Comparison of ENCODE assay signal across 17 mouse cellular contexts in the genomic region with DNA sequence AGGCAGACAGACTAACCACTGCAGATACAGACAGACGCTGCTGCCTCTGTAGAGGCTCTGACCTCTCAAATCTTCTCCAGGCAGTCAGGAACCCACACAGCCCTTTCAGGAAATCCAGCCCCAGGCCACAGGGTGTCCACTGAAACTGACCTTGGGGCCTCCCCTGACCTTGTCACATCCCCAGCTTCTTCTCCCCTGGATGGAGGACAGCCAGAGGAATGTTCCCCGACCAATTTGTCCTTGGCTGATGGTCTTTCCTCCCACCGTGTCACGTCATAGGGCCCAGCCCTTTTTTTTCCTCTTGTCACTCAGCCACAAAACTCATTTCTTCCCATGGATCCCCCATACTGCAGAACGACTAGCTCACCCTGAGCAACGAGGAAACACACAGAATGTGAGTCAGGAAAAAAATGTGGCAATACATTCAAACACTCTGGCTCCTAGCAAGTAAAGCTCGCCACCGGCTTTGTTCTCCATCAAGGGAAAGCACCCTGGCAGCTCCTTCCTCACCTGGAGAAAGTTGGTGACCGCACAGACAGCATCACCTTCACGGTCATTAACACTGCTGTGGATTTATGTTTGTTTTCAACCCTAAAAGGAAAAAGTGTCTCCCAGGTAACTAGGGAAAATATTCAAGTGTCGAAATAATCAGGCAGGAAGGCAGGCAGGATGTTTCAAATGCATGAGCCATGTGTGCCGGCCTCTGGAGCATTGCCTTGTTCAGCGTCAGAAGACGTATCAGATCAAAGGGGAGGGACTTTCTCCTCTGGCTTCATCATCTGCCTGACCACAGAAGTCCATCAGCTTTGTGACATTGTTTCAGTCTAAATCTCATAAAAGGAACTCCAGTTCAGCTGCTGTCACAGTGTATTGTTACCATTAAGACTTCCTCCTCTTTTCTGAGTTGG. TPM values are rescaled to one million over a fixed set of nuclear protein-coding genes. Genes with fewer than 3 reads are reported as not detected.
DNase-seq lines count a peak whose midpoint lies in the region; ATAC-seq and TF ChIP-seq lines count a peak whose summit lies in the region.
"Had no signal": no experiment of that assay in that cellular context is flagged by ENCODE, and none has a peak within 500 bp of the region (broad histone marks: within the 10 kb centered on the region; RNA-seq: fewer than 3 reads in every experiment).

No protein-coding gene starts in this region.

- no peak for TF ChIP-seq POLR2A in thymus, adult 2 months (IDR thresholded peaks at IDR 0.05; ENCODE audit: control insufficient read depth, extremely low read depth, insufficient read depth, low read length, poor library complexity)

- no peak overlapping the region for H3K4me3 ChIP-seq in forebrain, postnatal 0 days (ENCODE audit: low read depth, low read length)
- no peak overlapping the region for H3K4me3 ChIP-seq in forebrain, embryonic 10.5 days
- no peak overlapping the region for H3K4me3 ChIP-seq in heart, embryonic 13.5 days
- no peak overlapping the region for H3K4me3 ChIP-seq in thymus, adult 2 months (ENCODE audit: control insufficient read depth, insufficient read depth, low read length)
- H3K4me3 ChIP-seq: embryonic facial prominence, embryonic 13.5 days; forebrain, embryonic 13.5 days; hindbrain, embryonic 12.5 days had no signal

- WGBS in forebrain, postnatal 0 days, result 58% methylated on average over 14 of the region's 14 CpGs
- WGBS in forebrain, embryonic 10.5 days, result 78% methylated on average over 14 of the region's 14 CpGs
- 41% methylated on average over 14 of the region's 14 CpGs for WGBS in heart, embryonic 13.5 days
- 64% methylated on average over 14 of the region's 14 CpGs for WGBS in thymus, adult 2 months

- H3K4me1 ChIP-seq in forebrain, postnatal 0 days (ENCODE audit: insufficient read depth), result no peaks in the 10 kb centered on the region
- peaks cover 21% of the 10 kb centered on the region for H3K4me1 ChIP-seq in forebrain, embryonic 10.5 days
- H3K4me1 ChIP-seq in heart, embryonic 13.5 days, result peaks cover 24% of the 10 kb centered on the region
- H3K4me1 ChIP-seq in thymus, adult 2 months (replicated peaks; ENCODE audit: control insufficient read depth, insufficient read depth, low read length), result no peaks in the 10 kb centered on the region

- ATAC-seq in forebrain, postnatal 0 days, result no peak
- no peak for ATAC-seq in heart, embryonic 13.5 days (ENCODE audit: extremely low read depth, insufficient number of reproducible peaks, low FRiP score, low TSS enrichment)
- ATAC-seq: forebrain, embryonic 13.5 days had no signal

- no peaks in the 10 kb centered on the region for H3K36me3 ChIP-seq in forebrain, postnatal 0 days (ENCODE audit: insufficient read depth)
- H3K36me3 ChIP-seq in forebrain, embryonic 10.5 days (replicated peaks), result no peaks in the 10 kb centered on the region
- H3K36me3 ChIP-seq in heart, embryonic 13.5 days, result no peaks in the 10 kb centered on the region
- no peaks in the 10 kb centered on the region for H3K36me3 ChIP-seq in thymus, adult 2 months (ENCODE audit: control insufficient read depth, insufficient read depth, low read length)
- H3K36me3 ChIP-seq: embryonic facial prominence, embryonic 13.5 days; G1E; hindbrain, embryonic 12.5 days had no signal

- H3K4me2 ChIP-seq in forebrain, postnatal 0 days (ENCODE audit: low read depth), result no peak overlapping the region
- no peak overlapping the region for H3K4me2 ChIP-seq in heart, embryonic 13.5 days
- H3K4me2 ChIP-seq: embryonic facial prominence, embryonic 13.5 days; forebrain, embryonic 13.5 days; hindbrain, embryonic 12.5 days had no signal

- H3K9me3 ChIP-seq in forebrain, postnatal 0 days (ENCODE audit: low read length), result no peaks in the 10 kb centered on the region
- H3K9me3 ChIP-seq in forebrain, embryonic 10.5 days, result no peaks in the 10 kb centered on the region
- no peaks in the 10 kb centered on the region for H3K9me3 ChIP-seq in heart, embryonic 13.5 days
- H3K9me3 ChIP-seq: embryonic facial prominence, embryonic 13.5 days; forebrain, embryonic 13.5 days; G1E; hindbrain, embryonic 12.5 days had no signal

- no peak for TF ChIP-seq CTCF in forebrain, postnatal 0 days (IDR thresholded peaks at IDR 0.05; ENCODE audit: low read depth)
- TF ChIP-seq CTCF in thymus, adult 2 months (IDR thresholded peaks at IDR 0.05; ENCODE audit: borderline replicate concordance, control insufficient read depth, extremely low read depth, insufficient read depth, low read length, poor library complexity), result no peak

- H3K27ac ChIP-seq in forebrain, postnatal 0 days (ENCODE audit: low read depth, low read length), result 0 out of 2 replicates have a peak overlapping the region, but pooled peaks have one; percentile 2
- H3K27ac ChIP-seq in forebrain, embryonic 10.5 days, result no peak overlapping the region
- H3K27ac ChIP-seq in heart, embryonic 13.5 days (replicated peaks), result peak overlapping the region; percentile 58
- no peak overlapping the region for H3K27ac ChIP-seq in thymus, adult 2 months (ENCODE audit: control insufficient read depth, insufficient read depth, low read length)
- H3K27ac ChIP-seq: embryonic facial prominence, embryonic 13.5 days; forebrain, embryonic 13.5 days; hindbrain, embryonic 12.5 days had no signal

- no peak overlapping the region for H3K9ac ChIP-seq in forebrain, postnatal 0 days
- H3K9ac ChIP-seq in heart, embryonic 13.5 days, result 0 out of 2 replicates have a peak overlapping the region, but pooled peaks have one; percentile 2
- H3K9ac ChIP-seq: embryonic facial prominence, embryonic 13.5 days; forebrain, embryonic 13.5 days; hindbrain, embryonic 12.5 days had no signal

- DNase-seq in forebrain, postnatal 0 days, result no peak
- no peak for DNase-seq in forebrain, embryonic 10.5 days (ENCODE audit: extremely low spot score, low spot score)
- peak; percentile 36 for DNase-seq in lung, postnatal 36 days
- no peak for DNase-seq in lung, postnatal 14 days
- DNase-seq in thymus, adult 2 months, result no peak
- no peak for DNase-seq in kidney, adult 8-10 months
- DNase-seq: cerebellum, adult 11 months; kidney, adult 18-20 months; kidney, postnatal 4 days; liver; retina, postnatal 1 day; thymus, postnatal 25 days had no signal

- H3K27me3 ChIP-seq in forebrain, postnatal 0 days (ENCODE audit: insufficient read depth, low read length), result no peaks in the 10 kb centered on the region
- peaks cover 3% of the 10 kb centered on the region; the same call in 1 of the 2 replicates for H3K27me3 ChIP-seq in forebrain, embryonic 10.5 days (ENCODE audit: poor library complexity, severe bottlenecking)
- no peaks in the 10 kb centered on the region for H3K27me3 ChIP-seq in heart, embryonic 13.5 days (replicated peaks)
- H3K27me3 ChIP-seq in thymus, adult 2 months (ENCODE audit: control insufficient read depth, insufficient read depth, low read length), result no peaks in the 10 kb centered on the region
- H3K27me3 ChIP-seq: embryonic facial prominence, embryonic 13.5 days; forebrain, embryonic 13.5 days had no signal

RNA-seq across cellular contexts. Expression of a gene that starts 17.2 kb away (rescaled TPM):
- 9.2 and 14.2 TPM in 2 replicates for total RNA-seq in forebrain, postnatal 0 days (2014; rRNA removed)
- 2.2 and 3.5 TPM in 2 replicates for polyA plus RNA-seq in forebrain, postnatal 0 days (2015; fragmentation: Nextera tagmentation; extraction: Ambion mirVana)
- polyA plus RNA-seq in forebrain, embryonic 10.5 days (2016; fragmentation: Nextera tagmentation; extraction: Ambion mirVana), result 3.1 and 3.8 TPM in 2 replicates
- 8.3 and 10.0 TPM in 2 replicates for polyA plus RNA-seq in heart, embryonic 13.5 days (2015; fragmentation: Nextera tagmentation; extraction: Ambion mirVana)
- 4.3 and 4.6 TPM in 2 replicates for polyA plus RNA-seq in thymus, adult 2 months (2012; rRNA removed)

Comparison
In these comparisons a context has a peak if more than half of its experiments do, and no peak if none do; other contexts are left out.
1. H3K27ac ChIP-seq: peak in forebrain, postnatal 0 days (single experiment) and heart, embryonic 13.5 days (single experiment); none in forebrain, embryonic 10.5 days (single experiment) and thymus, adult 2 months (single experiment).